Mouse (Mus musculus): ENCODE measurements around the gene Btnl10.

Btnl10 gene

DNA sequence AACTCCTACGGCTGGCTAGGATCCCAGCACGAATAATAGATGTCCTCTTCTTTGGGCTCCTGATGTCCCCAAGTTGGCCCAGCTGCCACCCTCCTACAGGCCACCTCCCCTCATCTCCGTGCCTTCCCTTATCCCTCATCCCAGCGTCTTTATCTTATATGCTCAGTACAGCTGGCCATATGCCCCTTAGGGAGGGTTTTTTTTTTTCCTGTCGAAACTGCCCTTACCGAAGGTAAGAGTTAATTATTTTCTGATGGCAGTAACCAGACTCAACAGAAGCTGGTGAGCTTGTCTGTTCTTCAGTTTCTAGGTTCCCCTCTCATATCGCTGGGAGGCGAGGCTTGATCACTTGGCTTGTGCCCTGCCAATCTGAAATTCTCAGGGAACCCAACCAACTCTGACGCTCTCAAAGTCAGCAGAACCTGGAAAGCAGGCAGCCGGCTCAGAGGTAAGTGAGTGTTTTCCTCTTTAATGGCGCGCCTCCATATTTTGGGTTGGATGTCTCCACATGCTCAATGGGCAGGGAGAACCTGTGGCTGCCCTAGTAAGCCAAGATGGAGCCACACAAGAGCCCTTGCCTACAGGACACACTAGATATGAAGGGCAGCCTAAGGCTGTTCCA, at the start of gene Btnl10:
TSS of gene Btnl10 (plus strand) at position 164 of the 622 bp plus-strand sequence.
- no peak for DNase-seq (ENCODE audit: low read depth in 2 of 2, low spot score in 2 of 2)

DNA sequence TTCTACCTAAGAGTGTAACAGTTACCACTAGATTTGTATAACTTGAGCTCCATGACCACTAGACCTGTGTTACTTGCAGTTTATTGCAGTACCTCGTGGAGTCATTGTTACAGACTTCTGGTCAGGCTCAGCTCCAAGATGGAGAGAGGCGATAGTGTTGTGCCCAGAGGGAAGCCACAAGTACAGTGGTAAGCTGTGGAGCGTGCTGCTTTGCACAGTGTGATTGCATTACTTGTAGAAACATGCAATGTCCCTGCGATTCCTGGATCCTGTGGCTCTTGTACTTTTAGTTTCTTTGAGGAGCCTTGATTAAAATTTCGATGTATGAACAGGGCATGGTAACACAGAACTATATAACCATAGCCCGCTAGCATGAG, 49.8 kb upstream of the Btnl10 start:
- DNase-seq (ENCODE audit: low read depth in 2 of 2, low spot score in 2 of 2) = no peak

DNA sequence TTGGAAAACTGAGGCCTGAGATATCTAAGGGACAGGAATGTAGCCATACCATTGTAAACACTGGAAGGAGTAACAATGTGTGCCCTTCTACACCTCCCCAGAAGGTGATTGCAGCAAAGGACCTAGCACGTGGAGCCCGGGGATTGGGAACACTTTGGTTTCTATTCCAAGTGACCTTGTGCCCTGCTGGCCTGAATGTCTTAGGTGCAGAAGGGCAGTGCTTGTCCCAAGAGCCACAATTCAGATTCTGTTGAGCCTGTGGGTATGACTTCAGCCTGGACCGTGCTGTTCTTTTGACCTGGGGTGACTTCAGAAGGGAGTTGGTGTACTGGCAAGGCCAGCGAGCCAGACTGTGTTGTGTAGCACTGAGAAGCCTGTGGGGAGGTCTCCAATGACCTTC, 46.7 kb upstream of the Btnl10 start:
- no peak for DNase-seq (ENCODE audit: low read depth in 2 of 2, low spot score in 2 of 2)

DNA sequence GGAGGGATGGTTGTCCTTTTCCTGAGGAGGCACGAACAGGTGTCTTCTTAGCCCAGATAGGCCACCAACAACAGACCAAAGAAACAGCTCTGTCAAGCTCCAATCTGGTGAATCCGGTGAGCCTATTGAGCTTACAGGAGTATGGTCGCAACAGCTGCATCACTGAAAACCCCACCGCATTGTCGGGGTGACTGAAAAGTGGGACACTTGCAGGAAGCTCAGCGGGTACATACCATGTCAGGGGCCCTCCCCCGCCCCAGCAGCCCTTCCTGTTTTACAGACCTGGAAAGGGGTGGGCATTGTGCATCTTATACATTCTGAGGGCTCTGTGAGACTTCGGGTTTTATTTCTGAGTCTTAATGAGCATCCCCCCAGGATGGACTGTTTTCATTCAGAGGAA, 34.0 kb upstream of the Btnl10 start:
- DNase-seq (ENCODE audit: low read depth in 2 of 2, low spot score in 2 of 2) = no peak

DNA sequence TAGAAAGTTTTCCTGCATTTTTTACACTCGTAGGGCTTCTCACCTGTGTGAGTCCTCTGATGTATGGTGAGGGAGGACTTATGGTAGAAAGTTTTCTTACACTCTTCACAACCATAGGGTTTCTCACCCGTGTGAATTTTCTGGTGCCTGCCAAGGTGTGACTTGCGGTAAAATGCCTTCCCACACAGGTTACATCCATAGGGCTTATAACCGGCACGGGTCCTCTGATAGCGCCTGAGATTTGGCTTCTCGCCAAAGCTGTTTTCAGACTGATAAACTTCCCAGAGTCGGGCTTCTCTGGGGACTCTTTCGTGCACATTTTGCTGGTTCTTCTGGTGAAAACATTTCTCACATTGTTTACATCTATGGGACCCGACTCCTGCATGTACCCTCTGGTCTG, 27.2 kb upstream of the Btnl10 start:
- no peak for DNase-seq (ENCODE audit: low read depth in 2 of 2, low spot score in 2 of 2)

DNA sequence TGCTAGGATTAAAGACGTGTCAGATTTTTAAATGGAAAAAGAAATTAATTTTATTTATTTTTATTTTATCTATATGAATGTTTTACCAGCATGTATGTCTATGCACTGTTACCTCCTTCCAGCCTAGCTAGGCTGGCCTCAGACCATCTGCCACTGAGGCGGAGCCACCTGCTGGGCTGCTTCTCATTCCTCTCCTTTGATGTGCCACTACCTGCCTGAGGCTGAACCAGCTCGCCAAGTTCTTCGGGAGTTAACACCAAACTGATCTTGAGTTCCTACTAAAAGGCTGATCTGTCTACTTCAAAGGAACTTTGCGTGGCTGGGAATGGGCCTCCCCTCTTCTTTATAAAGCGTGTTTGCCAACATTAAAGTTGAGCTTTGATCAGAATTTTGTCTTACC, 23.3 kb upstream of the Btnl10 start:
- no peak for DNase-seq (ENCODE audit: low read depth in 2 of 2, low spot score in 2 of 2)

DNA sequence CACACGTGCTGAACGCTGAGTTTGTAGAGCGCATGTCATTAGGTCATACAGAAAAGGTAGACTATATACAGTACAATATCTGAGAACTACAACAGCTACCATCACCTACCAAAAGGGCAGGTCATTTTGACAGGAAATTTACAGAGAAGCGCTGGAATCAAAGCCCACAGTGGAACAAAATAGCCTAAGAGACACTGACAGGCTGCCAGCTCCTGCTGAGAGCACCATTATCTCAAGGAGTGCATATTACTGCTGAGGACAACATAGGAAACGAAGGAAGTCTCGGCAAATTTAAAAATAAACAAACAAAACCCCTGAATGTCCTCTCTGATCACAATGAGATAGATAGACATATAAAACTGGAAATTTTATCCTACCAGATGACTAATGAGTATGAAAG, 20.2 kb upstream of the Btnl10 start:
- no peak for DNase-seq (ENCODE audit: low read depth in 2 of 2, low spot score in 2 of 2)

DNA sequence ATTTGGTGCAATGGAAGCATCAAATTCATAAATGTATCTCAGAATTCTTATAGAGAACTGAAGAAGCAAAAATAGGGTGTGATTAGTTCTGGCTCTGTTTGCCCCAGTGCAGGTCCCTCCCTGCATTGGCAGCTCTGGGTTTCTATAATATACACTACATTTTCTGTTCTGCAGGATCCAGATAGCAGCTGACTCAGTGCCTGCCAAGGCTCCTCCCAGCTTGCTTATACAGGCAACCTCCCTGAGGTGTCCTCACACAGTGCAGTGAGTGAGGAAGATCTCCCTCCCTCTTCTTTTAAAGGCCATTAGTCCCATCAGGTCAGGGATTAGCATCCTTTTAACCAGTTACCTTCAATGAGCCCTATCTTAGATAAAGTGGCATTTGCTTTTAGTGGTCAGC, 16.6 kb upstream of the Btnl10 start:
- DNase-seq (ENCODE audit: low read depth in 2 of 2, low spot score in 2 of 2) = no peak

DNA sequence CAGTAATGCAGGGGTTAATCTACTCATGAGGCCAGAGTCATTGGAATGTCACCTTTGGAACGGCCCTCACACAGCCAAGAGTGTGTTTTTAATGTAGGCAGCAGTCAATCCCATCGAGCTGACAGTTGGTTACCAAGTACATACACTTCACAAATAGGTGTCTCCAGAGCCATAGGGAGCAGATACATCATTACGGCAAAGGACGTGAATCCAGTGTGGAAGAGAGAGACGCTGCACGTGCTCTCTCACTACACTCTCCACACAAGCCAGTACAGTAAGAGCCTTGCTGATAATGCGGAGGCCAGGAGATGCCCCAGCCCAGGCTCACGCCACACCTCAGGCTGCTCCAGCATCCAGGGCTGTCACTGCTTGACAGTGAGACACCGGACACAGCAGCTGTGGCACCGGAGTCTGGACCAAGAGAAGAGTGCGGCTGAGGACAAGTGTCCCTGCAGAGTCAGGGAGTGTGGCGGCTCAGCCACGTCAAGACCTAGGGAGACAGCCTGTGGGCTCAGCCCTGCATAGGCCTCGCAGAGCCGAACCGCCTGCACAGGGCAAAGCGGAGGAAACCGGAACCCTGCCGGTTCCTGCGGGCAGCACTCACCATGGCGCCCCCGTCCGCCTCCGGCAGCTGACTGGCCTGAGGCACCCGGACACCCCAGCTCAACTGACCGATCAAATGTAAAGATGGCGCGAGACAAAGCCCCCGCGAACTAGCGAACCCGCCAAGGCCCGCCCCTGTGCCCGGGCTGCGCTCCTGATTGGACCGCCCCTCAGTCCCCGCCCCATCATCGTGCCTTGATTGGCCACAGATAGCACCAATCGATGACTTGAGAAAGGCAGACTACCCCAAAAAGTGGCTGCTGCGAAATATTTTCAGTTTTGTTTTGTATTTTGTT, 13.9 kb upstream of the Btnl10 start, which contains the start of gene Zfp39:
TSS of gene Zfp39 (minus strand) at position 715 of the 899 bp plus-strand sequence.
- DNase-seq (ENCODE audit: low read depth in 2 of 2, low spot score in 2 of 2) = peak; percentile 90 to 98

DNA sequence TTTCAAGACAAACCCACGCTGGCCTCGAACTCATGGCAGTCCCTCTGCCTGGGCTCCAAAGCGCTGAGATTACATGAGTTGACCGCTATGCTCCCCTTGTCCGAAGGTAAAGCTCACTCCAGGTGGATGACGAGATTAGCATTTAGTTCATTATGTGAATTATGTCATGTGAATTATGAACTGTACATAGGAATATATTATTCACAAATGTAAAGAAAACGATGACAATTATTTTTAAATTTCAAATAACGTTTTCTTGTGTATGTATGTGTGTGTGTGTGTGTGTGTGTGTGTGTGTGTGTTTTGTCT, 13.3 kb upstream of the Btnl10 start:
- DNase-seq (ENCODE audit: low read depth in 2 of 2, low spot score in 2 of 2) = no peak

DNA sequence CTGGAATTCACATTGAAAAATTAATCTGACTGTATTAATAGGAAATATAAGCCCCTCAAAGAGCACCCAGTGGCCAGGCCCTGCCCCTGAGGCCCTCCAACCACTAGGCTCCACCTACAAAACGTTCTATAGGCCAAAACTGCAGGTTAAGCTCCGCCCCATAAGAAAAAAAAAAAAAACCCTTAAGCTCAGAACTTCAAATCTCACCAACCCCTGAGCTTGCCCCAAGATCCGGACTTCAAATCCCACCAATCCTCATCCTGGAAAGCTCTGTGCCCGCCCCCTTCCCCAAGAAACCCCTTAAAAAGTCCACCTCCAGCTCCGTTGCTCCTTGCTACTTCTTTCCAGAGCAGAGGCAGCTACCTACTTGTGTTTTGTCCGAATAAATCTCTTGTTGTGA, 12.9 kb upstream of the Btnl10 start:
- no peak for DNase-seq (ENCODE audit: low read depth in 2 of 2, low spot score in 2 of 2)

DNA sequence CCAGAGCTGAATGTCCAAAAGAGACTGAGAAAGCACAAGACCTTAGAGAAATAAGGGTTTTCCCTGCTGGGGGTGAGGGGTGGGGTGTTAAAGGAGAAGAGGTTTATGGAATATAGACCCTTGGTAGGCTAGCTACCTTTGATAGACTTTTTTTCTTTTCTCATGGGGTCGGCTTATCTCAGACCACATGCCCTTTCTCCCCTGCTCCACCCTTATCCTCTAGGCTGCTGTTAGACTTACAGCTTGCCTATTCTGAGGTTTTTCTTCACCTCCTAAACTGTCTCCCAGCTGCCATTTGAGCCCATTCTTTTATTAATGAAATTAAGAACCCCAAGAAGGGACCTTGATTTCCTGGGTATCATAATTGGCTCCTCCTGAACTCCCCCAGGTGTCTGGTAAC, 3.9 kb upstream of the Btnl10 start:
- DNase-seq (ENCODE audit: low read depth in 2 of 2, low spot score in 2 of 2) = no peak

DNA sequence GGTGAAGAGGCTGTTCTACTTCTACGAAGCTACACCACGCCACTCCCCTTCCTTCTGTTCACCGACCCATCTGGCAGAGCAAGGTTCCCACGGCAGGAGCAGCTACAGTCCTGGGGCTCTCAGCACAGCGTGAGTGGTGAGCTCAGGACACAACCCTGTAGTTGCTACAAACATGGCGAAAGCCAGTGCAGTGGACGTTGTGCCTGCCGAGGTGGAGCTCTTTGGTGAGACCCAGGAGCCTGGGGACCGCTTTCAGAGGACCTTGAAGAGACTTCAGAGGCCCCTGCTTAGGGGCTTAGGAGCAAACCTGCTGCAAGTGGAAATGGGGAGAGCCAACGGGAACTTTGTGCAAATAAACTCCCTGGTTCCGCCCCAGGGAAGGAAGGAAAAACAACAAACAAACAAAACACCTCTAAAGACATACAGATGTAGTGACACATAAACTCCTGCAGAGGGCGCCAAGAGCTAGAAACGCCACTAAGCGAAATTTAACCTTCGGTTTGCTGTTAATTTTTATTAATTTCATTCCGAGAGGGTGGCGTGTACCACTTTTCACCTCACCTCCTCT, 3.2 kb upstream of the Btnl10 start:
- no peak for DNase-seq (ENCODE audit: low read depth in 2 of 2, low spot score in 2 of 2)

DNA sequence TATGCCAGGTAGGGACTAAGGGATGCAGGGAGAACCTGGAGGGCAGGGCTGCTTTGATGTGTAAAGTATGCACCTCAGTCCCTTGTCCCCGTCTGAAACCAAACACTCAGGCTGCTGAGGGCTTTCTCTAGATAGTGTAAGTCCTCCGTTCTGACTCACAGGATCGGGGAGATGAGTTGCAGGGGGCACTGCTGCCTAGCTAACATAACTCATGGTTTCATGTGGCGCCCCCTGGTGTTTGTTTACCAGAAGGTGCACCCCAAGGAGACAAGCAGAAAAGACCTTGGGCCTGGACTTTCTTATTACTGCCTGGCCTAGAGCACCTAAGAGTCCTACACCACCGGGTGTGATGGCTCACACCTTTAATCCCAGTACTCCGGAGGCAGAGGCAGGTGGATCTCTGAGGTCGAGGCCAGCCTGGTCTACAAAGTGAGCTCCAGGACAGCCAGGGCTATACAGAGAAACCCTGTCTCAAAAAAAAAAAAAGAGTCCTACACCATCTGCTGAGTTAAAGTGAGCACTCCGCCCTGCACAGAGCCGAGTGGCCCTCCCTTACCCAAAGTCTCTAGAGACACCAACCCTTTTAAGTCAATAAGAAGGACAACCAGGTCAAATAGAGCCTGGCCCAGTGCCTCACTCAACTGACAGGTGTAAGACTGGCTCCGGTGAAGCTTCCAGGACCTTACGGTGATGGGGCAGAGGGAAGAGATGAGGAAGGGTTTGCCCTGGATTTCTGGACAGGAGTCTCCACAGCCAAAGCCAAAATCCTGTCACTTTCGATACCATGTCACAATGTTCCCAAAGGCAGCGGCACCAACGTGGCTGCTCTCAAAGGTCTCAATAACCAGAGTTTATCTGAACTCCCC, 596 bp upstream of the Btnl10 start:
- DNase-seq (ENCODE audit: low read depth in 2 of 2, low spot score in 2 of 2) = peak; percentile 67 to 77

DNA sequence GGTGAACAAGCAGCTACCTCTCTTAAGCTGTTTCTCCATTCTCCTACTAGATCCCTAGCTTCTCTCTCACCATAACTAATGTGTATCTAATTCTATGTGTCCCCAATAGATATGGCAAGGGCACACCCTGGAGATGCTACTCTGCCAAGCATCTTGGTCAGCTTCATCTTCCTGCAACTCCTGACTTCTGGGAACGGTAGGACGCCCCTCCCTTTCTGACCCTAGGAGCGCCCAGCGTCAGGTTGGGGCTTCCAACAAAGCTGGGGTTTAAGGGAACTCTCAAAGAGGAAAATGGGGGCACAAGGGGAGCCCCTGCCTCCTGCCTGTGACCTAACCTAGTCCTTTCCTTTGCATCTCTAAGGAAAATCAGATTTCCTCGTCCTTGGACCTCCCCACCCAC, 1.1 kb downstream of the Btnl10 start:
- no peak for DNase-seq (ENCODE audit: low read depth in 2 of 2, low spot score in 2 of 2)

DNA sequence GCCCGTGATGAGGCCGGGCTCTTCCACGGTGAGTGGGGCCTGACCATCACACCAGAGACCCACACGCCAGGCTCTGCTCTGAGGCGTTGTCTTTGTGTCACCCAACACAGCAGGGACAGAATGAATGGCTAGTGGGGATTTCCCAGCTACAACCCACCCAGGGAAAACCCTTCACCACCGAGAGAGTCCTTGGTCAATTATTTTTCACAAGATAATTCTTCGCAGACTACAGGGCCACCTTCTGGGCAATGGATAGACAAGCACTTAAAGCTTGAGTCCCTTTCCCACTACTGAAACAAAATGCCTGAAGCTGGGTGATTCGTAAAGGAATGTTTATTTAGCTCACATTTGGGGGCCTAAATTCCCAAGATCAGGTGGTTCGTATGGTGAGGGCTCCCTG, 4.7 kb downstream of the Btnl10 start:
- DNase-seq (ENCODE audit: low read depth in 2 of 2, low spot score in 2 of 2) = no peak

DNA sequence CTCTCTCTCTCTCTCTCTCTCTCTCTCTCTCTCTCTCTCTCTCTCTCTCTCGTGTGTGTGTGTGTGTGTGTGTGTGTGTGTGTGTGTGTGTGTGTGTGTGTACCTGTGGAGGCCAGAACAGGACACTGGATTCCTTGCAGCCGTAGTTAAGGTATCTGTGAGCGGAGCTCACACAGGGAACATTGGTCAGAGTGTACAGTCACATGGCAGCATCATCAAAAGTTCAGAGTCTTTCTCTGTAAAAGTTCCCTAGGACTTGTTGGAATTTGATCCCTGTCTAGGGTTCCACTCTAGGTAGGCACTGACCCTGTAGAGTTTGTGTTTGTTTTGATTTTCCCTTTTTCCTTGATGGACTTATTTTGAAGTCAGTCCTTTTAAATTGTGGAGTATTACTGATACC, 8.9 kb downstream of the Btnl10 start:
- DNase-seq (ENCODE audit: low read depth in 2 of 2, low spot score in 2 of 2) = no peak

DNA sequence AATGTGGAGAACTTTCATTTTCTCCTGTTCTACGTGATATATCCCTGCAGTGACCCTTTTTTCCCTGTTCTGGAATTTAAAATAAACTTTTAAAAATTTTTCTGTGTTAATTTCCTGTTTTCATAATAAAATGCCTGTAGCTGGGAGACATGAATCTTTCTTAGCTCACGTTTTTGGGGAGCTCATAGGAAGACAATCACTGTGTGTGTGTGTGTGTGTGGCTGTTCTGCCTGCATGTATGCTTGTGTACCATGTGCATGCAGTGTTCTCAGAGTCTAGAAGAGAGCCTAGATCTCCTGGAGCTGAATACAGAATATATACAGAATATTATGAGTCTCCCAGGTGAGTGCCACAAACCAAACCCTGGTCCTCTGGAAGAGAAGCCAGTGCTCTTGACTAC, 9.3 kb downstream of the Btnl10 start:
- no peak for DNase-seq (ENCODE audit: low read depth in 2 of 2, low spot score in 2 of 2)

DNA sequence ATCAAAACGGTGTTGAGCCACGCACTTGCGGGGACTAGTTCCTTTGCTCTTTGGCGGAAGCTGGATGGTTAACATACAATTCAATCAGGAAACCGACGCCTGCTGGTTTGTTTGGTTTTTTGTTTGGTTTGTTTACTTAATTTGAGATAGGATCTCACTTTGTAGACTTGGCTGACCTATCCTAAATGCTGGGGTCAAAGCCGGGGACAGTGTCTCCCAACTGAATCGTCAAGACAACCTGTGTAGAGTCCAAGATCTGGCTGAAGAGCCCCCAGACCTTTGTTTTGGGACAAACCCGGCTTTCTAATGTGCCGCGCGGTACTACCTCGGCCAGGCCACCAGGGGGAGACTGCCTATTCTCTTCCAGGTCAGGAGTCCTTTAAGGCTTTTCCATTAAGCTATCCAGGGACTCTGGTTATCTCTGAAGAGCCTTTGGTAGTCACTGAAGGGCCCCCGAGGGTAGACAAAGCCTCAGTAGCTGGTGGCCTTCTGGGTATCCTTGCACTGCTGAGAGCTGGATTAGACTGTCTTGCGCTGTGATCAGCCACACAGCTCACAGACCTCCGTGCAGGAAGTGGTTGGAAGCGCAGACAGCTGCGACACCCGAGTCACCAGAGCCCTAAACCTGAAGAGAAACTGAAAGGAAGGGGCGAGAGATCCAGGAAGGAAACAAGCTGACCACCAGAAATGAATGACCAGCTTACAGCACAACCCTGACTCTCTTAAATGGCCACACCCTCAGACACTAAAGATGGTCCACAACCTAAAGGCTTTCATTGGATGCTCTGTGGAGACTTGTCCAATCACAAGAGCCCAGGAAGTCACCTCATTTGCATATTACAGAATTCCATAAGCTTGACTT, 10.3 kb downstream of the Btnl10 start:
- peak; percentile 66 to 77 for DNase-seq (ENCODE audit: low read depth in 2 of 2, low spot score in 2 of 2)

DNA sequence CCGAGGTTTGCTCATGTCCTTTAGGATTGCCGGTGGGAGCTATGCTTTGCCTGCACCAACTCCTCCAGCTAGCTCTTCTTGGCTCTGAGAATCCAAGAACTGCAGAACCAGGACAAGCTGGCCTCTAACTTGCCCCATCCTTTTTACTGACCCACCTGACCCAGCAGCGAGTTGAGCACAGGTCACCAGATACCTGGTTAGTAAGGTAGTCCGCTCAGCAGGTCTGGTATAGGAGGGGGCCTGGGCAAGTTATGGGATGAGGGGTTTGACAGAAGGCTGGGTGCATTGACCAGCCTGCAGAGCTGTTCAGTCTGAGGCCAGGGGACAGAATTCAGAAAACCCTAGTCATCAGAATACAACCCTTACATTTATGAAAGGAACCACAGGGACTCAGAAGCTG, 11.3 kb downstream of the Btnl10 start:
- no peak for DNase-seq (ENCODE audit: low read depth in 2 of 2, low spot score in 2 of 2)

DNA sequence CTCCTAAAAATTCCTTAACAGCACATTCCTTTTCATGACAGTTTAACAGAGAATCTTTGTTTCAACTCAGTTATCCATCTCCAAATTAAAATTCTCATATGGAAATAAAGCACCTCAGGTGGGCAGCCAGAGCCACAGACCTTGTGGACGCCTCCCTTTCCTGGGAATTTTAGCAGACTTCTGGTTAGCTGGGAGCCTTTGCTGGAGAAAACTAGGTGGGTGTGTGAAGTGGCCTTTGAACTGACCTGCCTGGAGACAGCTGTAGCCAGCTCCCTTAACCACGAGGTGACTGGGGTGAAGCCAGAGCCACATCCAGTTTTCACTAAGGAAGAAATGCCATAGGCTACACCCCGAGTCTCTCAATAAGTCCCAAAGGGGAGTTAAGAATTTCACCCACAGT, 11.9 kb downstream of the Btnl10 start:
- no peak for DNase-seq (ENCODE audit: low read depth in 2 of 2, low spot score in 2 of 2)

Data from CD8-positive naive resting alpha-beta T cell, adult 2 months (primary cell).